Mouse (Mus musculus): ENCODE measurements around the gene Zic2. TPM values are rescaled to one million over a fixed set of nuclear protein-coding genes. Genes with fewer than 3 reads are reported as not detected.
A peak's percentile ranks its signal among the peaks of the same experiment; 100 is the strongest.
"Not testable (repeated sequence)": the region's sequence is repeated elsewhere in the genome, so short reads cannot be mapped to it uniquely, and the experiment has no call there.

Gene Zic2
- polyA plus RNA-seq, 1 experiment from 2014 or later = 1.6 TPM

DNA sequence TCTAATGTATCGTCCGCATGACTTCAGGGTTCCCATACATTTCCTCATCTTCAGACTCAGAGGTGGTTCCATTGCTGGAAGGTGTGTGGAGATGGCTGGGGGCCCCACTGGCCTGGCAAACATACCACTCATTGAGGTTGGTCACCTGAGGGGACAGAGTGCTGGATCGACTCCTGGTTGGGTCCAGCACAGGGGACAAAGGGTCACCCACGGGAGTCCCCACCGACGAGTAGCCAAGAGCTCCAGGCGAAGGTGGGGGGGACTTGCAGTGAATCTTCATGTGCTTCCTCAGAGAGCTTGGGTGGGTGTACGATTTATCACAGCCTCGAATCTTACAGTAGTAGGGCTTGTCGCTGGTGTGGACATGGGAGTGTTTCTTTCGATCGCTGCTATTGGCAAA lies 15.9 kb upstream of the Zic2 start:
- 83% methylated on average over 3 of the region's 12 CpGs for WGBS
- not testable (repeated sequence) for H3K4me2 ChIP-seq (ENCODE audit: low read depth, low read length); DNase-seq (ENCODE audit: low spot score); ATAC-seq (ENCODE audit: low read depth); H3K9ac ChIP-seq (ENCODE audit: low read depth, low read length); H3K4me3 ChIP-seq (ENCODE audit: low read depth, low read length); H3K27ac ChIP-seq (replicated peaks; ENCODE audit: low read depth, low read length); H3K36me3 ChIP-seq (ENCODE audit: control insufficient read depth, insufficient read depth, low read length); H3K9me3 ChIP-seq (ENCODE audit: control insufficient read depth, low read length); H3K4me1 ChIP-seq (ENCODE audit: control insufficient read depth, insufficient read depth, low read length)
- peaks cover 64% of the 10 kb centered on the region for H3K27me3 ChIP-seq (replicated peaks; ENCODE audit: control insufficient read depth, insufficient read depth, low read length)

DNA sequence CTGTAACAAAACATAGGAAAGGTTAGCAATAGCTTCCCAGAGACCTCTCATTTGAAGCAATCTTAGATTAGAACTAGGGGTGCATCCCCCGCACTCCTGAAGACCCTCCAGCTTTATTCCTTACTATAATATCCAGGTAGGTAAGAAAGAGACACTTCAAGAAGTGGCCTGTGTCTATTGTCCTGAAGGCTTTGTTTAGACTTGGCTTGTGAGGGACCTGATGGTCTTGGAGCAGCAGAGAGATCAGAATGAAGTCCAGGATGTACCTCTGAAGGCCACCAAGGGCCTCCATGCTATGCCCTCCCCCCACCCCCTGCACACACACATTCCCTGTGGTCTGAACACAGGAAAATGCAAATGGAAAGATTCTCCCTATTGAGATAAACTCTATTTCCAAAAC lies 15.5 kb upstream of the Zic2 start:
- no peak overlapping the region for H3K9ac ChIP-seq (ENCODE audit: low read depth, low read length)
- H3K9me3 ChIP-seq (ENCODE audit: control insufficient read depth, low read length) = no peaks in the 10 kb centered on the region
- no peak overlapping the region for H3K27ac ChIP-seq (replicated peaks; ENCODE audit: low read depth, low read length)
- peaks cover 3% of the 10 kb centered on the region; the same call in 1 of the 2 replicates for H3K4me1 ChIP-seq (ENCODE audit: control insufficient read depth, insufficient read depth, low read length)
- no peaks in the 10 kb centered on the region for H3K36me3 ChIP-seq (ENCODE audit: control insufficient read depth, insufficient read depth, low read length)
- no peak overlapping the region for H3K4me3 ChIP-seq (ENCODE audit: low read depth, low read length)
- H3K27me3 ChIP-seq (replicated peaks; ENCODE audit: control insufficient read depth, insufficient read depth, low read length) = peaks cover 65% of the 10 kb centered on the region
- DNase-seq (ENCODE audit: low spot score) (no peak), ATAC-seq (ENCODE audit: low read depth) (no peak)
- no peak overlapping the region for H3K4me2 ChIP-seq (ENCODE audit: low read depth, low read length)
- WGBS = 87% methylated on average over 1 of the region's 1 CpGs

DNA sequence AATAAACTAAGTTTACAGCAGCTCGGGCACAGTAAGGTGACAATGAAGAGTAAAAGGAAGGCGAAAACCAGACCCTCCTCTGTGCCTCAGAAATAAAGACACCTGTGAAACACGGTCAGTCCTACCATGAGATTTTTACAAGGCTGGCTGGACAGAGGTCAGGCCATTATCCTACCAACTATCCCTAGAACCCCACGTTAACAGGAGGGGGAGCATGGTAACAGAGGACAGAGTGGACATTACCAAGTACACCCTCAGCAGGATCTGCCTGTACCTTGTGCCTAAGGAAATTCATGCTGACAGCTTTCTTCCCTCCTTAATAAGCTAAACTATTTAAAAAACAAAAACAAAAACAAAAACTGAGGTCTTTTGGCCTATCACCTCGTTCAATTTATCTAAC lies 15.0 kb upstream of the Zic2 start:
- 57% methylated on average over 5 of the region's 5 CpGs for WGBS
- DNase-seq (ENCODE audit: low spot score) = no peak
- H3K27me3 ChIP-seq (replicated peaks; ENCODE audit: control insufficient read depth, insufficient read depth, low read length) = peaks cover 65% of the 10 kb centered on the region

DNA sequence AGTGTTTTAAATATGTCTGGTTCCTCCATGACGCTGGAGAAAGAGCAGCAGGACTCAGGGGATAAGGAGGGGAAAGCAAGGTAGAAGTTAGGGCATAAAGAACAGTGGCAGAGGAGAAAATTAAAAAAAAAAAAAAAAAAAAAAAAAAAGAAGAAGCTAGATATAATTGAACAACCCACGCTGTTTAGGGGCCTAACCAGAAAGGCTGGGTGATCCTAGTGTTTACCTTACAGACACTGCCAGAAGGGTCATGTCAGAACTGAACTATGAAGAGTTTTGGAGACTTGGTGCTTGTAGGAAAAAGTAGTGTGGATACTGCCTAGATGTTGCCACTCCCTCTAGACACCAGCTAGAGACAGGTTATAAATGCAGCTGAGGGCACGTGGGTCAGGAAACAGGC lies 13.7 kb upstream of the Zic2 start:
- peak overlapping the region; percentile 49; the same call in 1 of the 2 replicates for H3K4me3 ChIP-seq (ENCODE audit: low read depth, low read length)
- H3K27ac ChIP-seq (replicated peaks; ENCODE audit: low read depth, low read length) = no peak overlapping the region
- H3K4me2 ChIP-seq (ENCODE audit: low read depth, low read length) = peak overlapping the region; percentile 89; the same call in 1 of the 2 replicates
- no peaks in the 10 kb centered on the region for H3K9me3 ChIP-seq (ENCODE audit: control insufficient read depth, low read length)
- DNase-seq (ENCODE audit: low spot score) (no peak), ATAC-seq (ENCODE audit: low read depth) (no peak)
- H3K36me3 ChIP-seq (ENCODE audit: control insufficient read depth, insufficient read depth, low read length) = no peaks in the 10 kb centered on the region
- 48% methylated on average over 3 of the region's 3 CpGs for WGBS
- H3K27me3 ChIP-seq (replicated peaks; ENCODE audit: control insufficient read depth, insufficient read depth, low read length) = peaks cover 65% of the 10 kb centered on the region
- H3K4me1 ChIP-seq (ENCODE audit: control insufficient read depth, insufficient read depth, low read length) = peaks cover 8% of the 10 kb centered on the region; the same call in 1 of the 2 replicates
- H3K9ac ChIP-seq (ENCODE audit: low read depth, low read length) = no peak overlapping the region

More for the DNA sequence above, 15.0 kb upstream of the Zic2 start:
- ATAC-seq (ENCODE audit: low read depth) = no peak
- no peaks in the 10 kb centered on the region for H3K36me3 ChIP-seq (ENCODE audit: control insufficient read depth, insufficient read depth, low read length)
- H3K4me1 ChIP-seq (ENCODE audit: control insufficient read depth, insufficient read depth, low read length) = peaks cover 7% of the 10 kb centered on the region; the same call in 1 of the 2 replicates
- no peaks in the 10 kb centered on the region for H3K9me3 ChIP-seq (ENCODE audit: control insufficient read depth, low read length)
- H3K4me3 ChIP-seq (ENCODE audit: low read depth, low read length) = no peak overlapping the region
- no peak overlapping the region; the same call in 1 of the 2 replicates for H3K4me2 ChIP-seq (ENCODE audit: low read depth, low read length)
- H3K27ac ChIP-seq (replicated peaks; ENCODE audit: low read depth, low read length) = no peak overlapping the region
- no peak overlapping the region for H3K9ac ChIP-seq (ENCODE audit: low read depth, low read length)

DNA sequence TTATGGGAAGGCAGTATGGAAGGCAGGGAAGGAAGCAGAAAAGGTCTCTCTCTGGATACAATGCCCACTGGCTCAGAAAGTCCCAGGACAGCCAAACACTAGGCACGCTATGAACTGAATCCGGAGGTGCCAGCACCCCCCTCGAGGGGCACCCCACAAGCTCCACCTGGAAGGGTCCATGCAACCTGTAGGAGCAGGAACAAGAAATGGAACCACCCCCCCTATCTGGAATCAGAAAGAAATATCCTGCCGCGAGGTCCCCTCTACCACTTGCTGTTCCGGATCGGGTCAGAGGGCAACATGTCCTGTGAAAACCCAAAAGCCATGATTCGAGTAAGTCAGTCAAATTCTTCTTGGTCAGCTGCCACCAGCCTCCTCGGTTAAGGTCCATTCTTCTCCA lies 13.3 kb upstream of the Zic2 start:
- H3K4me2 ChIP-seq (ENCODE audit: low read depth, low read length) = peak overlapping the region; percentile 89; the same call in 1 of the 2 replicates
- DNase-seq (ENCODE audit: low spot score) (no peak), ATAC-seq (ENCODE audit: low read depth) (no peak)
- no peak overlapping the region for H3K27ac ChIP-seq (replicated peaks; ENCODE audit: low read depth, low read length)
- H3K4me1 ChIP-seq (ENCODE audit: control insufficient read depth, insufficient read depth, low read length) = peaks cover 8% of the 10 kb centered on the region; the same call in 1 of the 2 replicates
- H3K36me3 ChIP-seq (ENCODE audit: control insufficient read depth, insufficient read depth, low read length) = no peaks in the 10 kb centered on the region
- no peaks in the 10 kb centered on the region for H3K9me3 ChIP-seq (ENCODE audit: control insufficient read depth, low read length)
- no peak overlapping the region for H3K9ac ChIP-seq (ENCODE audit: low read depth, low read length)
- WGBS = 23% methylated on average over 9 of the region's 9 CpGs
- H3K27me3 ChIP-seq (replicated peaks; ENCODE audit: control insufficient read depth, insufficient read depth, low read length) = peaks cover 69% of the 10 kb centered on the region
- peak overlapping the region; percentile 49; the same call in 1 of the 2 replicates for H3K4me3 ChIP-seq (ENCODE audit: low read depth, low read length)

DNA sequence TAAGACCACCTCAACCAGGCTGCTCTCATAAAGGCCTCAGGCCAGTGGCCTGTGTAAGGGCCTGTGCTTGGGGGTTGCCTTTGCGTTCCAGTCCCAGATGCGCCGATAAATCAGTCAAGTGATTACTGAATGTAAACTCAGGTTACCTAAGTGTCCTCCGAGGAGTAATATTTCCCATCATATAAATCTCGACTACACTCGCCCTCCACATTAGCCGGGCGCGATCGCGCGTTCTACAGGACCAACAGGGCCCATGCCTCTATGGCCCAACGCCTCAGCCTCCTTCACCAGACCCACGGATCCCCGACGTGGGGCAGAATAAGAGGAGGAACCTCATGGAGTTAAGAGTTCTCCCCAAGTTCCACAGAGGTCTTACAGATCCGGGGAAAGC lies 12.6 kb upstream of the Zic2 start:
- no peak overlapping the region for H3K27ac ChIP-seq (replicated peaks; ENCODE audit: low read depth, low read length)
- no peak for DNase-seq (ENCODE audit: low spot score)
- H3K4me1 ChIP-seq (ENCODE audit: control insufficient read depth, insufficient read depth, low read length) = peaks cover 8% of the 10 kb centered on the region; the same call in 1 of the 2 replicates
- WGBS = 23% methylated on average over 17 of the region's 17 CpGs
- ATAC-seq (ENCODE audit: low read depth) = no peak
- H3K4me3 ChIP-seq (ENCODE audit: low read depth, low read length) = peak overlapping the region; percentile 49; the same call in 1 of the 2 replicates
- H3K9me3 ChIP-seq (ENCODE audit: control insufficient read depth, low read length) = no peaks in the 10 kb centered on the region
- H3K9ac ChIP-seq (ENCODE audit: low read depth, low read length) = no peak overlapping the region; the same call in 1 of the 2 replicates
- peaks cover 76% of the 10 kb centered on the region for H3K27me3 ChIP-seq (replicated peaks; ENCODE audit: control insufficient read depth, insufficient read depth, low read length)
- no peaks in the 10 kb centered on the region for H3K36me3 ChIP-seq (ENCODE audit: control insufficient read depth, insufficient read depth, low read length)
- peak overlapping the region; percentile 89; the same call in 1 of the 2 replicates for H3K4me2 ChIP-seq (ENCODE audit: low read depth, low read length)

DNA sequence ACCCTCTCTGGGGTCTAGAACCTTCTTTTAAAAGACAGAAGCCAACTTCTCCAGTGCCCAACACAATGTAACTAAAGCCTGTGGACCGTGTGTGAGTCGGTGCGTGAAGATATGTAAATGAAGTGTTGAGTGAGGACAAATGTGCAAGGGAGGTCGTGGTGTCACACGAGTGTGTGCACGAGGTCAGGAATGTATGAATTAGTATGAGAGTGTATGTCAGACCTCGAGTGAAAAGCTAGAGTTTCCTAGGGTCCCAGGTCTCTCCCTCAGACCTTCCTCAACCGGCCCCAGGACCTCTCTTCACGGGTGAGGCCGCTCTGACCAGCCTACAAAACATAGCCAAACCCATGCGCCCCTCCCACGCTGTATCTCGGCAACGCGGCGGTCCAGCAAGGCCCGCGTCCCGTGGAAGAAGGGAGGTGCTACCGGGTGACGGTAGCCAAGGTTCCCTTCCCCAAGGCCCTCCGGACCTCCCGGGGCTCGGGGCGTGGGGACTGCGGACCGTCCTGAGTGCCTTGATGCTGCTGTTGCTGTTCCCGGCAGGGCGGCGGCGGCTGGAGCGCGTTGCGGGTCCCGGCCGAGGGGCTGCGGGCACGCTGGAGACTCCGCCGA lies 12.0 kb upstream of the Zic2 start:
- no peak for DNase-seq (ENCODE audit: low spot score)
- H3K27ac ChIP-seq (replicated peaks; ENCODE audit: low read depth, low read length) = no peak overlapping the region; the same call in 1 of the 2 replicates
- no peak for ATAC-seq (ENCODE audit: low read depth)

DNA sequence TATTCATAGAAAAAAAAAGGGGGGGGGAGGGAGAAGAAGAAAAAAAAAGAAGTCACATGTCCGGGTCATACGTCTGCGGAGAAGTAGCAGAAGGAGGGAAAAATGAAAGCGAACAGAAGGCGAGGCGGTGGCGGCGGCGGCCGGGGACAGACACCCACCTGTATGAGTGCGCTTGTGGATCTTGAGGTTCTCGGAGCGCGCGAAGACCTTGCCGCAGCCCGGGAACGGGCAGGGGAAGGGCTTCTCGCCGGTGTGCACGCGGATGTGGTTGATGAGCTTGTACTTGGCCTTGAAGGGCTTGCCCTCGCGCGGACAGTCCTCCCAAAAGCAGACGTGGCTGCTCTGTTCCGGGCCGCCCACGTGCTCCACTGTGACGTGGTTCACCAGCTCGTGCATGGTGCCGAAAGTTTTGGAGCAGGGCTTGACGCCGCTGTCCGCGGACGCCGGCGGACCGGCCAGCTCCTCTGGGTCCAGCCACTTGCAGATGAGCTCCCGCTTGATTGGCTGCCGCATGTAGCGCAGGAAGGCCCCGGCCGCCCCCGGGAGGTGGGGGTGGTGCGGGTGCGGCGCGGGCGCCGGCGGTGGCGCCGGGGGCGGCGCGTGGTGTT lies 11.4 kb upstream of the Zic2 start:
- not testable (repeated sequence) for H3K4me1 ChIP-seq (ENCODE audit: control insufficient read depth, insufficient read depth, low read length); H3K36me3 ChIP-seq (ENCODE audit: control insufficient read depth, insufficient read depth, low read length); DNase-seq (ENCODE audit: low spot score); H3K9me3 ChIP-seq (ENCODE audit: control insufficient read depth, low read length); H3K27ac ChIP-seq (replicated peaks; ENCODE audit: low read depth, low read length)
- ATAC-seq (ENCODE audit: low read depth) = peak; percentile 51
- Histone ChIP-seq H3K27me3 (replicated peaks; ENCODE audit: control insufficient read depth, insufficient read depth, low read length) (peaks cover 88% of the 10 kb centered on the region), H3K9ac (ENCODE audit: low read depth, low read length) (peak overlapping the region; percentile 54), H3K4me2 (ENCODE audit: low read depth, low read length) (peak overlapping the region; percentile 89), H3K4me3 (ENCODE audit: low read depth, low read length) (peak overlapping the region; percentile 49)
- 1% methylated on average over 20 of the region's 58 CpGs for WGBS

More for the DNA sequence above, 12.0 kb upstream of the Zic2 start:
- H3K4me2 ChIP-seq (ENCODE audit: low read depth, low read length) = peak overlapping the region; percentile 89
- H3K36me3 ChIP-seq (ENCODE audit: control insufficient read depth, insufficient read depth, low read length) = no peaks in the 10 kb centered on the region
- H3K4me3 ChIP-seq (ENCODE audit: low read depth, low read length) = peak overlapping the region; percentile 49
- H3K9ac ChIP-seq (ENCODE audit: low read depth, low read length) = peak overlapping the region; percentile 34
- peaks cover 8% of the 10 kb centered on the region; the same call in 1 of the 2 replicates for H3K4me1 ChIP-seq (ENCODE audit: control insufficient read depth, insufficient read depth, low read length)
- H3K9me3 ChIP-seq (ENCODE audit: control insufficient read depth, low read length) = no peaks in the 10 kb centered on the region
- peaks cover 81% of the 10 kb centered on the region for H3K27me3 ChIP-seq (replicated peaks; ENCODE audit: control insufficient read depth, insufficient read depth, low read length)
- 2% methylated on average over 40 of the region's 40 CpGs for WGBS

Data from embryonic facial prominence, embryonic 14.5 days (tissue).